Mouse (Mus musculus) stomach, embryonic 16.5 days (tissue): ENCODE measurements around the gene Slc35c1. TPM values are rescaled to one million over a fixed set of nuclear protein-coding genes. Genes with fewer than 3 reads are reported as not detected.
A peak's percentile ranks its signal among the peaks of the same experiment; 100 is the strongest.

Experiments
- ATAC-seq: fragments of 200-750 bp; cut with Nextera tagmentation; 2 replicates; pipeline ENCODE4 v1.8.0; 2017; ENCODE audit warnings: moderate number of reproducible peaks, moderate TSS enrichment; ENCODE audit not compliant: insufficient read depth, low FRiP score
- H3K27ac ChIP-seq: fragments of 300-500 bp; sonication (generic); 2 replicates; pipeline ENCODE4 v1.5.1; 2014; ENCODE audit warnings: low read length
- H3K27me3 ChIP-seq: fragments of 300-500 bp; sonication (generic); 2 replicates; pipeline ENCODE4 v1.6.1; 2014; ENCODE audit warnings: low read length, control low read depth, mixed read lengths; ENCODE audit not compliant: control insufficient read depth, insufficient read depth
- H3K36me3 ChIP-seq: fragments of 300-500 bp; sonication (generic); 2 replicates; pipeline ENCODE4 v1.6.1; 2014; ENCODE audit warnings: low read length; ENCODE audit not compliant: control insufficient read depth, insufficient read depth
- H3K4me1 ChIP-seq: fragments of 300-500 bp; sonication (generic); 2 replicates; pipeline ENCODE4 v1.6.1; 2014; ENCODE audit warnings: low read length, control low read depth, mixed read lengths; ENCODE audit not compliant: control insufficient read depth, insufficient read depth
- H3K4me2 ChIP-seq: fragments of 300-500 bp; sonication (generic); 2 replicates; pipeline ENCODE4 v1.6.1; 2014; ENCODE audit warnings: low read depth, low read length, mixed read lengths
- H3K4me3 ChIP-seq: fragments of 300-500 bp; sonication (generic); replicated peaks from 2 replicates; pipeline ENCODE4 v1.5.1; 2014; ENCODE audit warnings: mild to moderate bottlenecking, low read length
- H3K9ac ChIP-seq: fragments of 300-500 bp; sonication (generic); 2 replicates; pipeline ENCODE4 v1.6.1; 2014; ENCODE audit warnings: low read length
- H3K9me3 ChIP-seq: fragments of 300-500 bp; sonication (generic); replicated peaks from 2 replicates; pipeline ENCODE4 v1.6.1; 2016; ENCODE audit warnings: low read length, control low read depth; ENCODE audit not compliant: control insufficient read depth
- WGBS: fragments of 180-500 bp; shearing (Covaris S2); extraction: QIAGEN DNeasy Blood & Tissue Kit; methylation state at CpG from one replicate; pipeline ENCODE4 v1.1.7; 2014; 5-methylcytosine and 5-hydroxymethylcytosine counted together
- polyA plus RNA-seq: library from polyadenylated mRNA; unstranded; fragments of >200 nt; fragmentation: Nextera tagmentation; extraction: Ambion mirVana; gene quantifications from 2 replicates; pipeline ENCODE4 v1.2.1, GENCODE M21; 2015

The Slc35c1 gene
- polyA plus RNA-seq, 1 experiment from 2014 or later: 34.5 TPM

- Histone ChIP-seq H3K4me2 (no peak overlapping the region), H3K27me3 (no peaks in the 10 kb centered on the region), H3K4me3 (no peak overlapping the region), H3K4me1 (peaks cover 10% of the 10 kb centered on the region), H3K36me3 (no peaks in the 10 kb centered on the region), H3K9me3 (no peaks in the 10 kb centered on the region), H3K9ac (no peak overlapping the region), H3K27ac (no peak overlapping the region)
- 31% methylated on average over 12 of the region's 12 CpGs for WGBS
- peak; percentile 69 for ATAC-seq
These were observed 31.7 kb upstream of the Slc35c1 start for GRCm38 (mm10) chr2:92491950-92492501.

GRCm38 (mm10) chr2:92490541-92490940 lies 30.2 kb upstream of the Slc35c1 start:
- H3K4me1 ChIP-seq: 0 out of 2 replicates have a peak, but pooled peaks cover under 1% of the 10 kb centered on the region
- peaks cover under 1% of the 10 kb centered on the region; the same call in 1 of the 2 replicates for H3K27me3 ChIP-seq
- no peak overlapping the region for H3K4me3 ChIP-seq
- H3K27ac ChIP-seq: no peak overlapping the region
- WGBS: 86% methylated on average over 10 of the region's 10 CpGs
- no peak overlapping the region for H3K4me2 ChIP-seq
- H3K36me3 ChIP-seq: no peaks in the 10 kb centered on the region
- ATAC-seq: no peak
- H3K9me3 ChIP-seq: no peaks in the 10 kb centered on the region
- H3K9ac ChIP-seq: no peak overlapping the region

GRCm38 (mm10) chr2:92487791-92488190 lies 27.5 kb upstream of the Slc35c1 start:
- no peaks in the 10 kb centered on the region for H3K36me3 ChIP-seq
- no peak overlapping the region for H3K27ac ChIP-seq
- no peak for ATAC-seq
- peaks cover 16% of the 10 kb centered on the region; the same call in 1 of the 2 replicates for H3K27me3 ChIP-seq
- H3K4me3 ChIP-seq: no peak overlapping the region
- no peaks in the 10 kb centered on the region for H3K9me3 ChIP-seq
- 0 out of 2 replicates have a peak, but pooled peaks cover 5% of the 10 kb centered on the region for H3K4me1 ChIP-seq
- WGBS: 71% methylated on average over 8 of the region's 8 CpGs
- H3K4me2 ChIP-seq: no peak overlapping the region
- H3K9ac ChIP-seq: no peak overlapping the region

- H3K4me1 ChIP-seq: peaks cover 7% of the 10 kb centered on the region; the same call in 1 of the 2 replicates
- H3K4me3 ChIP-seq: no peak overlapping the region
- H3K36me3 ChIP-seq: no peaks in the 10 kb centered on the region
- no peaks in the 10 kb centered on the region for H3K9me3 ChIP-seq
- no peak for ATAC-seq
- H3K4me2 ChIP-seq: no peak overlapping the region
- H3K27ac ChIP-seq: no peak overlapping the region
- no peak overlapping the region for H3K9ac ChIP-seq
- 64% methylated on average over 2 of the region's 2 CpGs for WGBS
- peaks cover 19% of the 10 kb centered on the region; the same call in 1 of the 2 replicates for H3K27me3 ChIP-seq
These were observed 26.6 kb upstream of the Slc35c1 start for GRCm38 (mm10) chr2:92486911-92487310.

DNA sequence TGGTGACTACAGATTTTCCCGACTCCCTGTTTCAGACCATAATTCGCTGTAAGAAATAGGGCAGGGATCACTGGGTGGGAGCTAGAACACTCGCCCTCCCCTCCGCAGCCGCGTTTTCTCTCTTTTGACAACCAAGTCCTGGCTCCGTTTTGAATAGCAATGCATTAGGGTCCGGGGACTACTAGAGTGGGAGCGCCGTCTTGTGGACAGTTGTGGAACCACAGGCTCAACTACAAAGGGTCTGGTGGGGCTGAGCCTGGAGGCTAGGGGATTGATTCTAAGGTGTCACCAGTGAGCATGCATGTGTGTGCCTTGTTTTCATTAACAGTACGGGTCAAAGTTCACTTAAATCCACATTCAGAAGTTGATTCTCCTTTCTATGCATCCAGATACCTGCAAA lies 26.1 kb upstream of the Slc35c1 start:
- H3K27me3 ChIP-seq: peaks cover 19% of the 10 kb centered on the region; the same call in 1 of the 2 replicates
- no peak overlapping the region for H3K27ac ChIP-seq
- WGBS: under 1% methylated on average over 11 of the region's 11 CpGs
- H3K36me3 ChIP-seq: no peaks in the 10 kb centered on the region
- no peaks in the 10 kb centered on the region for H3K9me3 ChIP-seq
- H3K9ac ChIP-seq: no peak overlapping the region
- H3K4me3 ChIP-seq: peak overlapping the region; percentile 15; the same call in 1 of the 2 replicates
- peaks cover 7% of the 10 kb centered on the region; the same call in 1 of the 2 replicates for H3K4me1 ChIP-seq
- peak; percentile 31; the same call in 1 of the 2 replicates for ATAC-seq
- H3K4me2 ChIP-seq: peak overlapping the region; percentile 43

GRCm38 (mm10) chr2:92485640-92486295 lies 25.4 kb upstream of the Slc35c1 start:
- Histone ChIP-seq H3K9ac (no peak overlapping the region), H3K4me3 (no peak overlapping the region), H3K4me1 (peaks cover 7% of the 10 kb centered on the region; the same call in 1 of the 2 replicates), H3K27me3 (peaks cover 19% of the 10 kb centered on the region; the same call in 1 of the 2 replicates), H3K4me2 (peak overlapping the region; percentile 49), H3K27ac (no peak overlapping the region), H3K9me3 (no peaks in the 10 kb centered on the region), H3K36me3 (no peaks in the 10 kb centered on the region)
- 8% methylated on average over 15 of the region's 15 CpGs for WGBS
- peak; percentile 32; the same call in 1 of the 2 replicates for ATAC-seq

GRCm38 (mm10) chr2:92484256-92485025 lies 24.1 kb upstream of the Slc35c1 start:
- H3K4me2 ChIP-seq: peak overlapping the region; percentile 49
- H3K27me3 ChIP-seq: peaks cover 19% of the 10 kb centered on the region; the same call in 1 of the 2 replicates
- H3K9me3 ChIP-seq: no peaks in the 10 kb centered on the region
- H3K36me3 ChIP-seq: no peaks in the 10 kb centered on the region
- no peak for ATAC-seq
- H3K4me1 ChIP-seq: peaks cover 7% of the 10 kb centered on the region; the same call in 1 of the 2 replicates
- 0 out of 2 replicates have a peak overlapping the region, but pooled peaks have one; percentile 17 for H3K27ac ChIP-seq
- WGBS: 31% methylated on average over 23 of the region's 23 CpGs
- no peak overlapping the region for H3K9ac ChIP-seq
- H3K4me3 ChIP-seq: peak overlapping the region; percentile 35

DNA sequence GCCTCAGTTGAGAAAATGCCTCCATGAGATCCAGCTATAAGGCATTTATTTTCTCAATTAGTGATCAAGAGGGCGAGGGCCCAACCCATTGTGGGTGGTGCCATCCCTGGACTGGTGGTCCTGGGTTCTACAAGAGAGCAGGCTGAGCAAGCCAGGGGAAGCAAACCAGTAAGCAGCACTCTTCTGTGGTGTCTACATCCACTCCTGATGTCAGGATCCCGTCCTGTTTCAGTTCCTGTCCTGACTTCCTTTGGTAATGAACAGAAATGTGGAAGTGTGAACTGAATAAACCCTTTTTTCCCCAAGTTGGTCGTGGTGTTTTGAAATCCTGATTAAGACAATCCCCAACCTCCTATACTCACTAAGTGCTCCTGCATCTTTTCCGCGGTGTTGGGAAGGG lies 23.2 kb upstream of the Slc35c1 start:
- 41% methylated on average over 5 of the region's 5 CpGs for WGBS
- H3K4me2 ChIP-seq: no peak overlapping the region
- peaks cover 19% of the 10 kb centered on the region; the same call in 1 of the 2 replicates for H3K27me3 ChIP-seq
- H3K27ac ChIP-seq: no peak overlapping the region
- peaks cover 7% of the 10 kb centered on the region; the same call in 1 of the 2 replicates for H3K4me1 ChIP-seq
- no peak overlapping the region for H3K9ac ChIP-seq
- H3K9me3 ChIP-seq: no peaks in the 10 kb centered on the region
- ATAC-seq: no peak
- H3K4me3 ChIP-seq: no peak overlapping the region
- no peaks in the 10 kb centered on the region for H3K36me3 ChIP-seq
